Mouse (Mus musculus) right cerebral cortex, postnatal 4 days (tissue): ENCODE measurements around the gene Cd68.

Source experiments
- DNase-seq: peaks from one replicate; pipeline ENCODE4 v3.0.0-alpha.2; 2022

The Cd68 gene

GRCm38 (mm10) chr11:69693421-69693965 lies 27.5 kb upstream of the Cd68 start:
- DNase-seq: no peak

DNA sequence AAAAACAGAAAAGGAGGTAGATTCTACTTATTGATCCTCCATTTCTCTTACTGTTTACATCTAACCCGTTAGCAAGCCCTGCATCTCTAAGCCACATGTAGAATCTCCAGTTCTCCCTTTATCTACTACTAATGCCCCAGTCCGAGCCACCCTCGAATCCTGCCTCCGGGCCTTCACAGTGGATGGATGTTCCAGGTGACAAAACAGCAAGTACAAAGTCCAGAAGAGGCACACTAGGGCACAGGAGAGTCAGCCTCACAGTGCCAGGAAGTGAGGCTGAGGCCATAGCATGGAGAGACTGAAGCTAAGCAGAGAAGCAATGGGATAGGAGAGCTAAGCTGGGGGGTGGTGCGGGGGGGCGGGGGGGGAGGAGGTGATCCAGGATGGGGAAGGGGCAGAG lies 26.9 kb upstream of the Cd68 start:
- no peak for DNase-seq

DNA sequence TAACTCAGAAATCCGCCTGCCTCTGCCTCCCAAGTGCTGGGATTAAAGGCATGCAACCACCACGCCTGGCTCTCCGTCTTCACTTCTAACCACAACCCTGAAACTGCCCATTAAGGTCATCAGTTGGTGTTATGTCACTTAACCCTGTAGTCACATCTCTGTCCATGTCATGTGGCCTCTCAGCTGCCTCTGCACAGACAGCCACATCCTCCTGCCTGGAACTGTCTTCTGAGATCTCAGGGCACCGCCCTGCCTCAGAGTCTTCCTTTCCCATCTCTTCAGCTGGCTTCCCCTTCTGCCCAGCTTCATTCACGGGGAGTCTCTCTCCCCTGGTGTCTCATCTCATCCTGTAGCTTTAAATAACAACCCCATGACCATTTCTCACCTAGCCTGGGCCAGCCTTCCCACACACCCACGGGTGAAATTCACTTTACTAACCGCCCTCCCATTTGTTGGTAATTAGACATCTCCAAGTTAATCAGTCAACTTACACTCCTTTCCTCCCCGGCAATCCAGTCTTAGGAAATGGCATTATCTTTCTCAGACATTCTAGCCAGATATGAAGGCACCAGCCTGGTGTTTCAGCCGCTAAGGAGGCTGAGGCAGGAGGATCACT lies 26.4 kb upstream of the Cd68 start:
- no peak for DNase-seq

DNA sequence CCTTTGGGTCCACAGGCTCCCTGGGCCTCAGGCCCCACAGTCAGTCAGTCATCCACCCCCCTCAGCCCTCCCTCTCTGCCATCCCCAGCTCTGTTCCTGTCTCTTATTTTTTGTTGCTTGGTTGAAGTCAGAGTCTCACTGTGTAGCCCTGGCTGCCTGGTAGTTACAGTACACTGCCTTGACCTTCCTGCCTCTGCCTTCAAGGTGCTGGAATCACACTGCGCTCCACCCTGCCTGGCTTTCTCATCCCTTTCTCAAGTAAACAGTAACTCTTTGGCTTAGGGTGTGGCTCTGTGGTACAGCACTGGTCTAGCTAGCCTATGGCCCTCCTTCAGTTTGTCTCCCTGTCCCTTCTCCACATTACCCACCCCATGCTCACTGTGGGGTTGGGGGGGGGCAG lies 23.9 kb upstream of the Cd68 start:
- no peak for DNase-seq

DNA sequence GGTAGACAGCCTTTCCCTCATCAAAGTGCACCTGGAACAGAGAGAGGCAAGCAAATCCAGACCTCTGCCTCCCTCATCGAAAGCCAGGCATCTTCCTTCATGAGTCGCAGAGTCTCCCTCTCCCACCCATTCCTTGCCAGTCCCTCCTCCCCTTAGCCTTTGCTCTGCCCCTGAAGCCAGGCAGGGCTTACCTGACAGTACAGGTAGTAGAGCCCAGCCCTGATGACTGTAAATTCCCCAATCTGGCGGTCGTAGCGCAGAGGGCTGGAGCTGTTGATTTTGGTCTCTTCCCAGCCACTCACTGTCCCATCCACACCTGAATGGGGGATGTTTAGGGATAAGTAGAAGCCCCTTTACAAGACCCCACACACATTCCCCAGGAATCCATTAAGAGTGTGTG lies 21.1 kb upstream of the Cd68 start:
- DNase-seq: no peak

DNA sequence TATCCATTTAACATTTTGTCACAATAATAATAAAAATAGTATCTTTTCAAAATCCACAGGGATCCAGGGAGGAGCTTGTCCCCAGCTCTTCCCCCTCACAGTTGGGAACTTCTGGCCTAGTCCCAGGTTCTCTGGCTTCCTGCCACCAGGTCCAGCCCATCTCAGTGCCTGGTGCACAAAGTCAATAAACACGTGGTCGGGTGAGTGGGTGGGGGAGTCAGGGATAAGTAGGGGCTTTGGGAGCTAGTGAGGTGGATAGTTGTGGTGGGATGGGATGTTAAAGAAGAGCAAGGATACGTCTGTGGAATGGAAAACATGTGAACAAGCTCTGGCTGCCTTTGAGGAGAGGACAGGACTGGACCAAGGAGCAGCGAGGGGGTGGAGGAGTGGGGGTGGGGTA lies 20.4 kb upstream of the Cd68 start:
- peak; percentile 65 for DNase-seq

DNA sequence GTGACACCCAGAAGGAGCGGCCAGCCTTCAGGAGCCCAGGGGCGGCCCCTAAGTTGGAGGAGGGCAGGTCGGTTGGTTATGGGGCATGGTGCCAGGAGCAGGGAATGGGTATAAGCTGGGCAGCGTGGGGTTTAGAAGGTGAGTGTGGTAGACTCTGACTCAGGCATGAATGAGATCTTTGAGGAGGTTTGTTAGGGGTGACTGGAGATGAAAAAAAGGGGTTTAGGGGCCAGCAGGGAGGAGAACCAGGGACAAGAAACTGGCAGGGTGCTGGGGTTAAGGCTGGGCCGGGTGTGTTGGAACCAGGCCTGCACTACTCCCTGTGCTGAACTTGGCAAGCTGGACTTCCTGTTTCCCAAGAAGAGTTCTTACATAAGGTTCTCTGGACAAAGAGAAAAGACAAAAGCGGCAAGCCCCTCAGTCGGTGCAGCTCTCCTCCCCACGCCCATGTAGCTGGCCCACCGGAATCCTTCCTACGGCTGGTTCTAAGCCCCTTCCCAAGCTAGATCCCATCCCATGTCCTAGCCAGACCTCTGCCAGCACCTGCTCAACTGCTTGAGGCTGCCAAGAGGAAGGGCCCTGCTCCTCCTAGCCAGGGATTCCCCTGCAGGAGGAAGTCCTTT lies 19.7 kb upstream of the Cd68 start, which contains the start of gene Tnfsf13:
TSS of gene Tnfsf13 (minus strand) at position 259 of the 623 bp plus-strand sequence.
- no peak for DNase-seq

DNA sequence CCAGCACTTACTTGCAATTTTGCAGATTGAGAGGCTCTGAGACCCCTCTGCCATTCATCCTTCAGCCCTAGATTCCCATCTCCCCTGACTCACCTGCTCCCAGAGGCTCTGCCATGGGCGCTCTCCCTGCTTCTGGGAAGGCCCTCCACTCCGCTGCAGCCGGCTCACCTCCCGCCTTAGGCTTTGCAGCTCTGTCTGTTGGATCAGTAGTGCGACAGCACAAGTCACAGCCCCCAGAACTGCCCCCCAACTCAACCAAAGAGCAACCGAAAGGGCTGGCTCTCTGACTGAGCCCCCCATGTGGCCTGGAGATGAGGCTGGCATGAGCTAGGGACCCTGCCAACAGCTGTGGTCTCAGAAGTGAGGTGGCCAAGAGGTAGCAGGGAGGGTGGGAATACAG lies 19.0 kb upstream of the Cd68 start:
- DNase-seq: no peak

- no peak for DNase-seq
Measured at GRCm38 (mm10) chr11:69684128-69684745, 18.3 kb upstream of the Cd68 start.

DNA sequence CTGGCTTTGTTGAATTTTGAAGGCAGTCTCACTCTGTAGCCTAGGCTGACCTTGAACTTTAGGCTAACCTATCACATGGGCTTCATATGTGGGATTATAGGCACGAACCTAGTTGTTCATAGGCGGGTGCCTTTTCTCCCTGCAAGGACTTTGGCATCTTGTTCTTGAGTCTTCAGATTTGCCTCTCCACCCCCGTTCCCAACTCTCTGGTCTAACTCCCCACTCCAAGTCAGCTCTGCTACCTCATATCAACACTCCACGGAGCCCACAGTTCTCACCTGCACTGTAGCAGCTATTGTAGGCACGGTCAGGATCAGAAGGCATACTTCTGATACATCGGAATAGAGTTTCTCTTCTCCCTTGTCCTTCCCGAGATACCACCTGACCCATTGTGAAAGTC lies 17.6 kb upstream of the Cd68 start:
- no peak for DNase-seq

DNA sequence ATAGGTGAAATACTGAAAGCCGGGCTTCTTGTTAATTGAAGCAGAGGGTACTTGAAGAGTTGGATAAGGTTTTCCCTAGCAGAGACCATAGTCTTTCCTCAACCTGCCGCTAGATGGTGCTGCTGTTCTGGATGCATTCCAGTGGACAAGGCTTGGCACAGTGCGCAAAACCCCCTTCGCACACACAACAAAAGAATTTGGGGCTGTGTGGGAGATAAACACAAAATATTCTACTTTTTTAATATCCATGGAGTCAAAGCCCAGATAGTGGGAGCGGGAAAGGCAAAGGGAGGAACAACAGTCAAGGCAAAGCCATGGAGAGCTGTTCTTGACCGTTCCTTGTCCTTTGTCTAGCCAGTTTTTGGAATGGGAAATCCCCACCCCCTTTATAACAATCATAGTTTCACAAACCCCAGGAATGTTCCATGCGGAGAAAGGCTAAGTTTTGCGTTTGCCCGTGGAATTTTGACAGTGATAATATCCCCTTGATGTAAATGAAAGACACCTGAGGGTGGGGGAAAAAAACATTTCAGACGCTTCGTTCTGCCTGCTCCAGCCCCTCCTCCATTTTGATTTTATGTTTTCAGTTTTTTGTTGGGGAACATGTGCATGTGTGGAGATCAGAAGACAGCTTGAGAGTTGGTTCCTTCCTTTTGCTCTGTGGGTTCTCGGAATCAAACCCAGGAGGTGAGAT lies 17.0 kb upstream of the Cd68 start:
- peak; percentile 94 for DNase-seq

GRCm38 (mm10) chr11:69682209-69682839 lies 16.4 kb upstream of the Cd68 start:
- DNase-seq: no peak

- DNase-seq: peak; percentile 98
Measured at GRCm38 (mm10) chr11:69681314-69682208, 15.6 kb upstream of the Cd68 start, which contains the start of gene Senp3. Gene Senp3, minus strand, starts transcription at chr11:69682084.

GRCm38 (mm10) chr11:69680136-69680855 lies 14.3 kb upstream of the Cd68 start:
- DNase-seq: no peak

GRCm38 (mm10) chr11:69679144-69679543 lies 13.2 kb upstream of the Cd68 start:
- no peak for DNase-seq

DNA sequence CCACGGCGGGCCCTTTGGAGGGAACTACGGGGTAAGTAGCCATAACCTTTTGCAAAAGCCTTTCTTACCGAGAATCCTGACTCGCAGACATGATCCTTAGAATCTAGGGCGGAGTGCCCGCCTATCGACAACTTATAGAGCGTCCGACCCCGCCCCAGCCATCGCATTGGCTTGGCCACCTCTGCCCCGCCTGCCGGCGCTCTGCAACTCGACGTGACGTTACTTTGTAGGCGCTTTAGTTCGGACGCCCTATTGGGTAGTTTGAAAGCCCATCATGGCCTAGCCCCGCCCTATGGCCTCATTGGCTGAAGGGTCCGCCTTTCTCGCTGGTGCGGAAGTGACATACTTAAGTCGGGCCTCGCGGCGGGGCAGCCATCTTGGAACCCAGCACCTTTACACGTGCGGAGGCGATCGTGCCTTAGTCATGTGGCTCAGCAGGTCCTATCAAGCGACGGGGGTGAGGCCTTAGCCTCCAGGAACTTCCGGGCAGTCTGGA lies 6.3 kb upstream of the Cd68 start, which contains the start of gene Eif4a1:
TSS of gene Eif4a1 (minus strand) at position 213 of the 496 bp plus-strand sequence.
- DNase-seq: peak; percentile 98

- DNase-seq: no peak
Measured at GRCm38 (mm10) chr11:69671726-69672124, 5.8 kb upstream of the Cd68 start.

DNA sequence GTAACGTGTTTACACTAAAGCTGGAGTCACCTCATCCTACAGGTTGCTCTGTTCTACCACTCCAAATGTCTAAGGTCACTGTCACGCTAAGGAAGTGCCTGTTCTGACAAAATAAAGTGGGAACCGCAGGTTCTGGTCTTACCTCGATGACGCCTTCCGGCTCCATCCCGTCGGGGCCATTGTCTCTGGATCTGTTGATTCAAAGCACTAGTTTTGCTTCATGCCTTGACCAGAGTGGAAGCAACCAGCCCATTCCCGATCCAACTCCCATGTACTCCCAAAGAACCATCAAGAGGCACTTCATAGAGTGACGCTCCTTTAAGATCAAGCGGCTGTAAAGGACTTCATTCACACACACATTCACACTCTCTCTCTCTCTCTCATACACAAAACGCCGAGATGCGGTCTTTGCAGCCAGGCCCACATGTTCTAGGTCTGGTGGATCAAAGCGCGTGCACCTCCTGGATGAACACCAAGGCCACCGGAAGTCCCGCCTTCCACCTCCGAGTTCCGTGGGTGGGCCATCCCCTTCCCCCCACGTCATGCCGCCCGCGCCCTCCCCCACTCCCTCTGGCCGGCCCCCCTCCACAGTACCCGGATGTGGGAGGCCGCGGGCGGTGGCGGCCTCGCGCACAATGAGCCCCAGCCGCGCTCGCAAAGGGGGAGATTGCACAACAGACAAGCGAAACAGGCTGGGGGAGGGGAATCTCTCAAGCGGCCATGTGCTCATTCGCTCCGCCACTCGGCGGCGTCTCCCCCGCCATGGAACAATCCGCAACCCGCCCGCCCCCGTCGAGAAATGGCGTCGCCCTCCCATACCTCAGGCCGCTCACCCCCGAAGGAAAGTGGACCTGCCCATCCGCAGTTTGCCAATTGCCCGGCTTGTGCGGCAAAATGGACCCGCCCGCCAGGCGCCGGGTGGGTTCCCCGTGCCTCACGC lies 5.1 kb upstream of the Cd68 start:
- peak; percentile 96 for DNase-seq

DNA sequence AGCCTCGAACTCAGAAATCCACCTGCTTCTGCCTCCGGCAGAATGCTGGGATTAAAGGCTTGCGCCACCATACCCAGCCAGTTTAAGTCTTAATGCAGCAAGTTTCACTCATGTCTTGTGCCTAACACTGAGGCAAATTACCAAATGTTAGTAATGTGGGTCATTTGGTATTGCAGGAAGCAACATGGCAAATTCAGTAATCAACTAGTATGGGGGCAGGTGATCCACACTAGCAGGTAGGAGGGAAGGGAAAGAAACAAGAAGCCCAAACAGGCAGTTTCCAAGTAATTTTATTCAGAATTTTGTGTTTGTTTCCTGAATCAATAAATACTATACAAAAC lies 682 bp upstream of the Cd68 start:
- DNase-seq: no peak

- DNase-seq: no peak
Measured at GRCm38 (mm10) chr11:69665457-69665960, 444 bp downstream of the Cd68 start.
